Mouse (Mus musculus): ENCODE results near the gene Cemip. TPM values are rescaled to one million over a fixed set of nuclear protein-coding genes. Genes with fewer than 3 reads are reported as not detected.
"Not testable (repeated sequence)": the region's sequence is repeated elsewhere in the genome, so short reads cannot be mapped to it uniquely, and the experiment has no call there.

The Cemip gene
- polyA plus RNA-seq (2016; fragmentation: Nextera tagmentation; extraction: Ambion mirVana), result 0.85 and 1.8 TPM in 2 replicates

DNA sequence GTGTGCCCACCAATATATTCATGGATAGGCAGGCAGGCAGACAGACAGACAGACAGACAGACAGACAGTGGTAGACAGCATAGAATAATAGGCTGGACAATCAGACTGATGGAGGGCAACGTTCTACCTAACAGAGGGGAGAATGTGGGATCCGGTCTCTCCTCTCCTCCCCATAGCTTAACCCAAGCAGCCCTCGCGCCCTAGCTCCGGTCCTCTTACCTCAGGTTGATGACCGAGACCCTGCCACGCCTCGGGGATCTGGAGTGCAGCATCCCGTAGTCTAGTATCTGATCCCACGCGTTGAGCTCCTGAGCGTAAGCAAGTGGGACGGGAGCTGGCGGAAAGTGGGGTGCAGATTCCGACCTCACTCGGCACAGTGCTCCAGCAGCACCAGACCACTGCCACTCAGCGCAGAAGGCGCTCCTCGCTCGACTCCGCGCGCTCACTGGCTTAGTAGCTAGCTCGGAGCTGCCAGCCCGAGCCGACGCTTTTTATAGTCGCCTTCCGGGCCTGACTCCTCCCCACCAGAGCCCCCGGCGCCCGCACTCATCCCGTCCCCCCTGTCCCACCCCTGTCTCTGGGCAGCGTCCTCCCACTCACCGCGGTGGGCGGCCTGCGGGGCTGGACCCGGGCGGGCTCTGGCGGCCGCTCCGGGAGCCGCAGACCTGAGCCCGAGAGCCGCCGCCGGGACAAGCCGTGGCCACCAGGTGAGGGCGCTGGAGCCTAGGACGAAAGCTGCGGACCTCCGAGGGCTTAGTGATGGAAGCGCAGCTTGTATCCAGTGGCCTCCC is at the start of gene Cemip:
Gene Cemip, minus strand, starts transcription at position 464 of the 791 bp plus-strand sequence.
- no peaks in the 10 kb centered on the region for H3K36me3 ChIP-seq
- H3K27me3 ChIP-seq, result peaks cover 50% of the 10 kb centered on the region
- H3K9me3 ChIP-seq, result no peaks in the 10 kb centered on the region
- peak within 1 kb of the TSS; percentile 90 for H3K4me2 ChIP-seq (replicated peaks)
- H3K4me3 ChIP-seq, result peak within 1 kb of the TSS; percentile 52
- peak within 1 kb of the TSS; percentile 52; the same call in 1 of the 2 replicates for H3K9ac ChIP-seq (replicated peaks)
- peaks cover 13% of the 10 kb centered on the region for H3K4me1 ChIP-seq
- peak; percentile 93 for ATAC-seq (ENCODE audit: low FRiP score, low read depth)
- under 1% methylated on average over 54 of the region's 54 CpGs for WGBS
- H3K27ac ChIP-seq (replicated peaks), result no peak within 1 kb of the TSS

- Histone ChIP-seq H3K9me3 (no peaks in the 10 kb centered on the region), H3K27me3 (no peaks in the 10 kb centered on the region), H3K27ac (replicated peaks) (no peak overlapping the region), H3K4me2 (replicated peaks) (no peak overlapping the region), H3K4me3 (no peak overlapping the region), H3K9ac (replicated peaks) (no peak overlapping the region), H3K36me3 (no peaks in the 10 kb centered on the region), H3K4me1 (peaks cover 5% of the 10 kb centered on the region; the same call in 1 of the 2 replicates)
- no peak for ATAC-seq (ENCODE audit: low FRiP score, low read depth)
- WGBS, result 74% methylated on average over 1 of the region's 1 CpGs
Measured at GRCm38 (mm10) chr7:84132704-84133103, 46.4 kb upstream of the Cemip start.

DNA sequence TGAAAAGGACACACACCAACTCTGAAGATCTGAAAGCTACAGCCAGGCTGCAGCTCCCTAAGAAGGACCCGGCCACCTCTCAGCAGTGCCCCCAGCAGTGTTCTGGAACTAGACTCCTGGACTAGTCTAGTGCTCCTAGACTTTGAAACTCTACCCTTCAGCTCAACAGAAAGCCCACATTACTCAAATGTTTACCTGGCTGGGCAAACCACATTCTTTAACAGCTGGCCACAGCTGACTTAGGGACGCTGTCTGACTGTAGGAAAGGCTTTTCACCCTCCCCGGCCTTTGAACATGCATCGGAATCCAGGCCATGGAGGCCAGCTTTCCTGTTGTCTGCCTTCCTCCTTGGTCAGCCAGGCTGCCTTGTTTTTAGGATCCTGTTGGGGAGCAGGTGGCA is 45.4 kb upstream of the Cemip start:
- no peaks in the 10 kb centered on the region for H3K9me3 ChIP-seq
- no peak for ATAC-seq (ENCODE audit: low FRiP score, low read depth)
- WGBS, result 82% methylated on average over 4 of the region's 4 CpGs

GRCm38 (mm10) chr7:84128661-84129060 is 42.4 kb upstream of the Cemip start:
- H3K36me3 ChIP-seq, result no peaks in the 10 kb centered on the region
- no peak overlapping the region for H3K27ac ChIP-seq (replicated peaks)
- 89% methylated on average over 8 of the region's 8 CpGs for WGBS
- H3K4me3 ChIP-seq, result no peak overlapping the region
- H3K4me1 ChIP-seq, result peaks cover 4% of the 10 kb centered on the region; the same call in 1 of the 2 replicates
- no peak for ATAC-seq (ENCODE audit: low FRiP score, low read depth)
- no peaks in the 10 kb centered on the region for H3K9me3 ChIP-seq
- H3K9ac ChIP-seq (replicated peaks), result no peak overlapping the region
- H3K4me2 ChIP-seq (replicated peaks), result no peak overlapping the region
- H3K27me3 ChIP-seq, result no peaks in the 10 kb centered on the region

More for the DNA sequence above, 45.4 kb upstream of the Cemip start:
- Histone ChIP-seq H3K27me3 (no peaks in the 10 kb centered on the region), H3K4me2 (replicated peaks) (no peak overlapping the region), H3K9ac (replicated peaks) (no peak overlapping the region), H3K4me3 (no peak overlapping the region), H3K4me1 (peaks cover 4% of the 10 kb centered on the region; the same call in 1 of the 2 replicates), H3K36me3 (no peaks in the 10 kb centered on the region), H3K27ac (replicated peaks) (no peak overlapping the region)

DNA sequence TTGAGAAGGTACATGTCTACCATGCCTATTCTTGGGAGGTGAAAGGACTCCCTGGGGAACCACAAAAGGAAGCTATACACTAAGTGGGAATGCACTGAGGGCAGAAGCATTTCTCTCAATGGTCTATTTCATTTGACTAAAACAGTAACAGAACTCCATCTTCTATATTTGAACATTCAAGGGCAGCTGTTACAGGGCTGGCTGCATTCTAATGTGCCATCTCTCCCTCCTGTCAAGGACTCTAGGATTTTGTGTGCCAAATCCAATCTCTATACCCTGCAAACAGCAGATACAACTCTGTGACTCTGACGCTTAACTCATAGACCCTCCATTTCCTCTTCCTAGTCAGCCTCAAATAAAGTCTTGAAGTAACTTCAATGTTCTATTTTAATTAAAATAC is 39.4 kb upstream of the Cemip start:
- WGBS, result 88% methylated on average over 1 of the region's 1 CpGs
- H3K27ac ChIP-seq (replicated peaks), result no peak overlapping the region
- H3K4me3 ChIP-seq, result no peak overlapping the region
- peaks cover 6% of the 10 kb centered on the region; the same call in 1 of the 2 replicates for H3K4me1 ChIP-seq
- no peak for ATAC-seq (ENCODE audit: low FRiP score, low read depth)
- H3K36me3 ChIP-seq, result no peaks in the 10 kb centered on the region
- no peaks in the 10 kb centered on the region for H3K27me3 ChIP-seq
- no peak overlapping the region for H3K4me2 ChIP-seq (replicated peaks)
- H3K9ac ChIP-seq (replicated peaks), result no peak overlapping the region
- no peaks in the 10 kb centered on the region for H3K9me3 ChIP-seq

DNA sequence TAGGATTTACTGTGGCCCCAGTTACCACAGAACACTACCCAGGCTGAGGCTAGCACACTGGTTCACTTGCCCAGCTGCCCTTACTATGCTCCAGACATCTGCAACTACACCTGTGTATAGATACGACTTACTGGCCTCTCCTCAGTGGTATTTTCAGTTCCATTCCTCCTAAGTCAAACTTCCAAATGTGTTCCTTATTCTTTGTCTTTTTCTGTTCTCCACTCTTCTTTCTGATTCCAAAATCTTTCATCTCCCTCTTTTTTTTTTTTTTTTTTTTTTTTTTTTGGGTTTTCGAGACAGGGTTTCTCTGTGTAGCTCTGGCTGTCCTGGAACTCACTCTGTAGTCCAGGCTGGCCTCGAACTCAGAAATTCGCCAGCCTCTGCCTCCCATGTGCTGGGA is 37.3 kb upstream of the Cemip start:
- H3K4me1 ChIP-seq, result peaks cover 20% of the 10 kb centered on the region
- ATAC-seq (ENCODE audit: low FRiP score, low read depth); H3K9me3 ChIP-seq; H3K36me3 ChIP-seq; H3K4me2 ChIP-seq (replicated peaks); H3K27me3 ChIP-seq; H3K27ac ChIP-seq (replicated peaks); H3K4me3 ChIP-seq; H3K9ac ChIP-seq (replicated peaks): not testable (repeated sequence)
- 93% methylated on average over 4 of the region's 4 CpGs for WGBS

DNA sequence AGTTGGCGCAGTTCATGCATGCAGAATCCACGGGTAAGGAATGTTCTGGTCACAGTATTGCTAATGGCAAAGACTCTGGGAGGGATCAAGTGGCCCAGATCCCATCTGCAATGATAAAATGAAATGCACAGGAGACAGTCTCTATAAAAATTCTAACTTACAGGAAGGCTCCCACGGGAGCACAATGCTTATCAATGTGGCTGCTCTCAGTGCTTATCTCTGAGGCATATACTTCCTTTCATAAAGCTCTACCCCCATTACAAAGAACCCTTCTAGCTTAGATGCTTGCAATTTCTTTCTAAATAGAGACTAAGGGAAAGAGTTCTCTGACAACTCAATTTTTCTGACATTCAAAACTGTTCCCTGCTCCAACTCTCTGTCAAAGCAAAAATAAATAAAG is 35.5 kb upstream of the Cemip start:
- Histone ChIP-seq H3K9me3 (no peaks in the 10 kb centered on the region), H3K4me3 (no peak overlapping the region), H3K4me1 (peaks cover 16% of the 10 kb centered on the region), H3K36me3 (no peaks in the 10 kb centered on the region), H3K4me2 (replicated peaks) (no peak overlapping the region), H3K9ac (replicated peaks) (no peak overlapping the region), H3K27me3 (no peaks in the 10 kb centered on the region), H3K27ac (replicated peaks) (no peak overlapping the region)
- WGBS, result 89% methylated on average over 3 of the region's 3 CpGs
- no peak for ATAC-seq (ENCODE audit: low FRiP score, low read depth)

DNA sequence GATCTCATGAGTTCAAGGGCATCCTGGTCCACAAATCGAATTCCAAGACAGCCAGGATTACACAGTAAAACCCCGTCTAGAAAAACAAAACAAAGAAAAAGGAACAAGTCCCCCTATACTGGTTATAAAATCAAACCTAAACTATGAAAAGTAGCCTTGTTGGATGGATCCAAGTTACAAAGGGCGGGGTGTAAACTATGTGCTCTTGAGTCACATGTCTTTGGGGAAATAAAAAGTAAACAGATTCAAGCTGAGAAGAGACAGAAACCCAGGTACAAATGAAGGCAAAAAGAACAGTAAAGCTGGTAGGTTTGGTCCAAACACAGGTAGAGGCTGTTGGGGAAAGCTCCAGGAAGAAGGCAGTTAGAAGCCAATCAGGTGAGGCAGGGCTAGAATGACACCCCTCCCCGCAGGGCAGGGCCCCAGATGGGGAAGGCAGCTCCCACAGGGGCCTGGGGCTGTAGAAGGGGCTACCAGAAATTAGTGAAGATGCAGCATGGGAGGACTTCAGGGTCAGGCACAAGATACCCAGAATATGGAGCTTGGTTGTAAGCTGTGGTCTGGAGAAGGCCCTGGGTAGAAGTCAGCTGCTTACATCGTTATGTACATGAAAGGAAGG is 33.9 kb upstream of the Cemip start:
- no peak for ATAC-seq (ENCODE audit: low FRiP score, low read depth)
- Histone ChIP-seq H3K4me3 (no peak overlapping the region), H3K36me3 (no peaks in the 10 kb centered on the region), H3K27ac (replicated peaks) (no peak overlapping the region), H3K4me2 (replicated peaks) (no peak overlapping the region), H3K9ac (replicated peaks) (no peak overlapping the region), H3K27me3 (no peaks in the 10 kb centered on the region), H3K9me3 (no peaks in the 10 kb centered on the region), H3K4me1 (peaks cover 19% of the 10 kb centered on the region)
- WGBS, result 72% methylated on average over 5 of the region's 5 CpGs

- Histone ChIP-seq H3K9me3 (no peaks in the 10 kb centered on the region), H3K36me3 (no peaks in the 10 kb centered on the region), H3K9ac (replicated peaks) (no peak overlapping the region), H3K4me2 (replicated peaks) (no peak overlapping the region), H3K27ac (replicated peaks) (0 out of 2 replicates have a peak overlapping the region, but pooled peaks have one; percentile 25), H3K4me1 (peaks cover 20% of the 10 kb centered on the region), H3K4me3 (no peak overlapping the region), H3K27me3 (no peaks in the 10 kb centered on the region)
- 70% methylated on average over 12 of the region's 12 CpGs for WGBS
- ATAC-seq (ENCODE audit: low FRiP score, low read depth), result no peak
Measured at GRCm38 (mm10) chr7:84119216-84120105, 33.2 kb upstream of the Cemip start.

DNA sequence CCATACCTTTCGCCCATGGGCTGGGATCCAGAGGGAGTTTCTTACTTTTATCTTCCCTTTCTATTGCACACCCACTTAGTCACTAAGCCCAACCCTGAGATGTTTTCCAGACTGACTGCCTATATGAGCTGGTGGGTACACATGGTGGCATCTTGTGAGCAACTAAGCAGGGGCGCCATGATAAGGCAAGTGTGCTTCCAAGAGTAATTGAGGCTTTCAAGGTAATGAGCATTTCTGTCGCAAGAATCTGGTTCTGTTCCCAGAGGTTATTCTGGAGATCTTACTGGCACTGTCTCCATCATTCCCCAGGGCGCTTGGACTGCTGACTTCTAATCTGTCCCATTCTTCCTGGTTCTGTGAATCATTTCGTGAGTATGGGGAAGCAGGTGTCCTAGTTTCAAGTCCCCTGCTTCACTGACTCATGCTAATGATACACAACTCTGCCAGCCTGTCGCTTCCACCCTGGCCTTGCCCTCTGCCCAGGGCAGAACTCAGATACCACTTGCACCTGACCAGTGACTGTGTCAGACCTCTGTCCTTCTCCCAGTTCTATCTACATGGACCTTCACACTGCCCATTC is 31.3 kb upstream of the Cemip start:
- no peaks in the 10 kb centered on the region for H3K9me3 ChIP-seq
- no peak overlapping the region for H3K27ac ChIP-seq (replicated peaks)
- H3K4me2 ChIP-seq (replicated peaks), result no peak overlapping the region
- no peaks in the 10 kb centered on the region for H3K27me3 ChIP-seq
- no peak for ATAC-seq (ENCODE audit: low FRiP score, low read depth)
- WGBS, result 89% methylated on average over 6 of the region's 6 CpGs
- H3K36me3 ChIP-seq, result peaks cover 5% of the 10 kb centered on the region; the same call in 1 of the 2 replicates
- peaks cover 33% of the 10 kb centered on the region for H3K4me1 ChIP-seq
- H3K9ac ChIP-seq (replicated peaks), result no peak overlapping the region
- no peak overlapping the region for H3K4me3 ChIP-seq

DNA sequence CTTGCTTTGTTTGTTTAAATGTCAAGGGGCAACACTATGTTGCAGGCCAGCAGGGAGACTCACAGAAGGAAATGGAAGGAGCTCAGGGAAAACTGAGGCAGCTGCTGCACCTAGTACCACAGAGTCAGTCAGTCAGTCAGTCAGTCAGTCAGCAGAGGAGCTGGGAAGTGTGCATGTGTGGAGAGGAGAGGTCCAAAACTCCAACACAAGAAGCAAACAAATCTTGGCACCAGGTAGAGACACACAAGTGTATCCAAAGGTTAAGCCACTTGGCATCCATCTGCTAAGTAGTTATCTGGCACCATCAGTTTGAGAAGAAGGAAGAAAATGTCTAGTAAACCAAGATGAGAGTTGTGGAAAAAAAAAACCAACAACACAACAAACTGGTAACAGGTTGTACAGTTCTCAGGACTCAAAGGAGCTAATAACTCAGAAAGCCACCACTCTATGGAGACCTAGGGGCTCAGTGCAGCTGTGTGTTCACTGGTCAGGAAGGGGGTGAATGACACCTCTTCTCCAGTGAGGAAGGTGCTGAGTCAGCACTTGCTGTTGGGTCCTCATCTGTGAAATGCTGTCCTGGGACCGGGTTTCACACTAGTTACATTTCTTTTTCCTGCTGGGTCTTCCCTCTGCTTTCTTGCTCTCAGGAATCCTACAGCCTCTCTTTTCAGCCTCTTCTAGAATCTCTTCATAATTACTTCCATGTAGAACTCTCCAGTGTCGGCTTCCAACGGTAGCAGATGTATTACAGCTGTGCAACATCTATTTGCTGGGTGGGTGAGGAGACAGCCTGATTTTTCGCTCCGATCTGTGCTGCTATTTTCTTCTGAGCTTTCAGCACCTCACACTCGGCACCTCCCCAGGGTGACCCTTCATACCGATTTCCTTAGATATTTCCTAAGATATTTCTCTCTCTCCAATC is 30.6 kb upstream of the Cemip start:
- peaks cover 5% of the 10 kb centered on the region; the same call in 1 of the 2 replicates for H3K36me3 ChIP-seq
- no peaks in the 10 kb centered on the region for H3K27me3 ChIP-seq
- peaks cover 37% of the 10 kb centered on the region for H3K4me1 ChIP-seq
- no peak overlapping the region for H3K27ac ChIP-seq (replicated peaks)
- no peak overlapping the region for H3K4me3 ChIP-seq
- WGBS, result 79% methylated on average over 7 of the region's 7 CpGs
- H3K4me2 ChIP-seq (replicated peaks), result no peak overlapping the region
- no peak for ATAC-seq (ENCODE audit: low FRiP score, low read depth)
- no peaks in the 10 kb centered on the region for H3K9me3 ChIP-seq
- H3K9ac ChIP-seq (replicated peaks), result no peak overlapping the region
